Mouse (Mus musculus) megakaryocyte progenitor cell, adult 5-6 weeks (primary cell): ENCODE measurements at regions not wholly inside any gene's neighbourhood (a gene's known extent, or its start where the extent isn't known, plus 50 kb on each side); places are given as distances from the start of the nearest gene placed in this dataset.

Experiments used
- ATAC-seq: replicated peaks from 2 replicates; pipeline ENCODE4 v1.8.0; 2016; ENCODE audit warnings: mild to moderate bottlenecking, moderate TSS enrichment, inconsistent platforms; ENCODE audit not compliant: poor library complexity

GRCm38 (mm10) chr3:149379249-149379865, 389.0 kb upstream of the Adgrl2 start:
- no peak for ATAC-seq

- 0 out of 2 replicates have a peak, but pooled peaks have one; percentile 9 for ATAC-seq
Observed at GRCm38 (mm10) chr3:149371439-149371838, 381.1 kb upstream of the Adgrl2 start.

- ATAC-seq: no peak
Observed at GRCm38 (mm10) chr3:149370517-149371227, 380.3 kb upstream of the Adgrl2 start.

GRCm38 (mm10) chr3:149367888-149368287, 377.5 kb upstream of the Adgrl2 start:
- no peak for ATAC-seq

- ATAC-seq: peak; percentile 77
Observed at GRCm38 (mm10) chr3:149360164-149360563, 369.8 kb upstream of the Adgrl2 start.

GRCm38 (mm10) chr3:149358570-149359193, 368.3 kb upstream of the Adgrl2 start:
- ATAC-seq: no peak

GRCm38 (mm10) chr3:149357903-149358569, 367.7 kb upstream of the Adgrl2 start:
- no peak for ATAC-seq

GRCm38 (mm10) chr3:149357121-149357520, 366.8 kb upstream of the Adgrl2 start:
- no peak for ATAC-seq

- ATAC-seq: no peak
Observed at GRCm38 (mm10) chr3:149355362-149355761, 365.0 kb upstream of the Adgrl2 start.

GRCm38 (mm10) chr3:149353958-149354357, 363.6 kb upstream of the Adgrl2 start:
- no peak for ATAC-seq

- ATAC-seq: no peak
Observed at GRCm38 (mm10) chr3:149352546-149352945, 362.2 kb upstream of the Adgrl2 start.

- no peak for ATAC-seq
Observed at GRCm38 (mm10) chr3:149349731-149350130, 359.4 kb upstream of the Adgrl2 start.

GRCm38 (mm10) chr3:149349211-149349697, 358.9 kb upstream of the Adgrl2 start:
- ATAC-seq: peak; percentile 95

GRCm38 (mm10) chr3:149348459-149348971, 358.2 kb upstream of the Adgrl2 start:
- ATAC-seq: no peak

- ATAC-seq: no peak
Observed at GRCm38 (mm10) chr3:149347241-149347992, 357.1 kb upstream of the Adgrl2 start.

- no peak for ATAC-seq
Observed at GRCm38 (mm10) chr3:149342511-149342910, 352.2 kb upstream of the Adgrl2 start.

- ATAC-seq: peak; percentile 58
Observed at GRCm38 (mm10) chr3:149339374-149339753, 349.0 kb upstream of the Adgrl2 start.

- ATAC-seq: peak; percentile 76
Observed at GRCm38 (mm10) chr3:149338684-149339373, 348.5 kb upstream of the Adgrl2 start.

- no peak for ATAC-seq
Observed at GRCm38 (mm10) chr3:149335259-149335658, 344.9 kb upstream of the Adgrl2 start.

- ATAC-seq: no peak
Observed at GRCm38 (mm10) chr3:149333607-149334006, 343.3 kb upstream of the Adgrl2 start.
